Mouse (Mus musculus) intestine, embryonic 14.5 days (tissue): ENCODE measurements at regions not wholly inside any gene's neighbourhood (a gene's known extent, or its start where the extent isn't known, plus 50 kb on each side); places are given as distances from the start of the nearest gene placed in this dataset. TPM values are rescaled to one million over a fixed set of nuclear protein-coding genes. Genes with fewer than 3 reads are reported as not detected.

Experiments
- ATAC-seq: fragments of 200-750 bp; cut with Nextera tagmentation; replicated peaks from 2 replicates; pipeline ENCODE4 v1.8.0; 2017; ENCODE audit warnings: low read depth, moderate number of reproducible peaks, moderate TSS enrichment, moderate library complexity; ENCODE audit not compliant: low FRiP score, low TSS enrichment
- DNase-seq: peaks from one replicate; pipeline ENCODE4 v3.0.0-alpha.2; 2018; ENCODE audit warnings: low spot score
- H3K27ac ChIP-seq: fragments of 300-500 bp; sonication (generic); 2 replicates; pipeline ENCODE4 v1.5.1; 2014; ENCODE audit warnings: low read depth, mild to moderate bottlenecking, control low read depth
- H3K27me3 ChIP-seq: fragments of 300-500 bp; sonication (generic); replicated peaks from 2 replicates; pipeline ENCODE4 v1.6.1; 2014; ENCODE audit warnings: low read length, control low read depth; ENCODE audit not compliant: control insufficient read depth, insufficient read depth
- H3K36me3 ChIP-seq: fragments of 300-500 bp; sonication (generic); 2 replicates; pipeline ENCODE4 v1.6.1; 2014; ENCODE audit warnings: low read length, control low read depth; ENCODE audit not compliant: control insufficient read depth, insufficient read depth
- H3K4me1 ChIP-seq: fragments of 300-500 bp; sonication (generic); replicated peaks from 2 replicates; pipeline ENCODE4 v1.6.1; 2014; ENCODE audit warnings: low read length, control low read depth, mixed read lengths; ENCODE audit not compliant: control insufficient read depth, insufficient read depth
- H3K4me2 ChIP-seq: fragments of 300-500 bp; sonication (generic); 2 replicates; pipeline ENCODE4 v1.6.1; 2014; ENCODE audit warnings: low read length
- H3K4me3 ChIP-seq: fragments of 300-500 bp; sonication (generic); 2 replicates; pipeline ENCODE4 v1.5.1; 2014; ENCODE audit warnings: low read depth, low read length, control low read depth, mixed read lengths
- H3K9ac ChIP-seq: fragments of 300-500 bp; sonication (generic); 2 replicates; pipeline ENCODE4 v1.6.1; 2014; ENCODE audit warnings: mild to moderate bottlenecking, low read length
- H3K9me3 ChIP-seq: fragments of 300-500 bp; sonication (generic); 2 replicates; pipeline ENCODE4 v1.6.1; 2016; ENCODE audit warnings: low read length, control low read depth; ENCODE audit not compliant: control insufficient read depth
- WGBS: fragments of 180-500 bp; shearing (Covaris S2); extraction: QIAGEN DNeasy Blood & Tissue Kit; methylation state at CpG from one replicate; pipeline ENCODE4 v1.1.7; 2014; 5-methylcytosine and 5-hydroxymethylcytosine counted together
- microRNA-seq: library from miRNA; unstranded; fragments of <30 nt; microRNA quantifications from one replicate; pipeline ENCODE4, GENCODE M21; 2016

DNA sequence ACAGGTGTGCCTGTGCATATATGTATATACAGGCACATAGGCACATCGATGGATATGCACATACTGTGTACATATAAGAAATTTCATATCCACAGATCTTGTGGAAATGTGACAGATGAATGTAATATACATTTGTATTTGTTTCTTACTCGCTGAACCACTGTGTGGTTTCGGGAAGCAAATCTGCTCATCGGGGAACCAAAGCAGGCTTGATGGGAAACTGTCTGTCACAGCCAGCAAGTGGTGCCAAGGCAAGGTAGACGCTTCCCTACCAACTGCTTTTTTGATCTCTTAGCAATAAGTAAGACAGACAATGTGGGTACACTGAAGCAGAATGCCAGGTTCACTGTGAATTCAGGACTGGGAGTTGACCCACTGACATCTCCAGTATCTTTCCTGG is 80.3 kb upstream of the Sdk1 start:
- no peak for ATAC-seq
- Histone ChIP-seq H3K27me3 (no peaks in the 10 kb centered on the region), H3K4me1 (no peaks in the 10 kb centered on the region), H3K9me3 (no peaks in the 10 kb centered on the region), H3K4me3 (no peak overlapping the region), H3K36me3 (no peaks in the 10 kb centered on the region), H3K27ac (no peak overlapping the region), H3K4me2 (no peak overlapping the region), H3K9ac (no peak overlapping the region)
- 89% methylated on average over 5 of the region's 5 CpGs for WGBS
- no peak for DNase-seq

DNA sequence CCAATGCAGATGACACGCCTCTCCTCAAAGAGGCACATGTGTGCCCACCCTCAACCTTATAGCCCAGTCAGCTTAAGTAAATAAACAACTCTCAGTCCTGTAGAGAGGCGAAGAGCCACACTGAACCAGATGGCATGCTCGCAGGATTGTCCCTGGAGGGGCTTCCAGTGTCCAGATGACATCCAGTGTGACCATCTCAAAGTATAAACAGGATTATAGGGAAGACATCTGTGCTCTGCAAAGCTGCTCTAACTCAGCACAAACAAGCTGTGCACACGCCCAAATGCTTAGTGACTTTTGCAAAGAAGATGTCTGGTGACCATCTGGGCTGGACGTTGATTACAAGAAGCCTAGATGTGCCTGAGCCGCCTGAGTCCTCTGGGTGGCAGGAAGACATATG is 58.8 kb upstream of the Sdk1 start:
- Histone ChIP-seq H3K9ac (no peak overlapping the region), H3K36me3 (no peaks in the 10 kb centered on the region), H3K4me1 (peaks cover 10% of the 10 kb centered on the region; the same call in 1 of the 2 replicates), H3K9me3 (no peaks in the 10 kb centered on the region), H3K4me3 (no peak overlapping the region), H3K27me3 (no peaks in the 10 kb centered on the region), H3K27ac (no peak overlapping the region), H3K4me2 (no peak overlapping the region)
- 39% methylated on average over 6 of the region's 6 CpGs for WGBS
- DNase-seq (no peak), ATAC-seq (no peak)

DNA sequence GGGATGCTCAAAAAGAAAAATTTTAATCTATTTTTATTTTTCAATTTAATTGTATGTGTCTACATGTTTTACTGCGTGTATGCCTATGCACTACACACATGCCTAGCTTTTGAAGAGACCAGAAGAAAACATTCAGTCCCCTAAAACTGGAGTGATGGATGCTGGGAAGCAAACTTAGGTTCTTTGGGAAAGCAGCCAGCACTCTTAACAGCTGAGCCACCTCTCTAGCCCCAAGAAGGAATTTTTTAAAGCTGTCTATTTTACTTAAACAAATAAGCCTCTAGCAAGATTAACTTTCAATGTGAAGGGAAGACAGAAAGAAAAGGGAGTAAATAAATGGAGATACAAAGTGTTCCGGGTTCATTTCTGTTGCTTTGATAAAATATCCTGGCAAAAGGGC is 52.3 kb upstream of the Sdk1 start:
- H3K9ac ChIP-seq: no peak overlapping the region
- WGBS: 54% methylated on average over 2 of the region's 2 CpGs
- H3K27me3 ChIP-seq: no peaks in the 10 kb centered on the region
- no peak overlapping the region for H3K4me2 ChIP-seq
- H3K4me1 ChIP-seq: peaks cover 10% of the 10 kb centered on the region; the same call in 1 of the 2 replicates
- DNase-seq: no peak
- H3K9me3 ChIP-seq: no peaks in the 10 kb centered on the region
- H3K27ac ChIP-seq: no peak overlapping the region
- H3K36me3 ChIP-seq: no peaks in the 10 kb centered on the region
- H3K4me3 ChIP-seq: no peak overlapping the region
- no peak for ATAC-seq

Small RNAs in the stretch of these regions (microRNA-seq; reads per million reads assigned to microRNA genes)
- gene Gm26113: not detected
